Mouse (Mus musculus) forebrain, embryonic 11.5 days (tissue): Measurements from ENCODE around the gene BC025920. TPM values are rescaled to one million over a fixed set of nuclear protein-coding genes. Genes with fewer than 3 reads are reported as not detected.
A peak's percentile ranks its signal among the peaks of the same experiment; 100 is the strongest.

ENCODE experiments used
- ATAC-seq: fragments of 200-750 bp; cut with Nextera tagmentation; replicated peaks from 2 replicates; pipeline ENCODE4 v1.8.0; 2017; ENCODE audit warnings: moderate TSS enrichment; ENCODE audit not compliant: low FRiP score
- DNase-seq: peaks from one replicate; pipeline ENCODE4 v3.0.0-alpha.2; 2017; ENCODE audit warnings: low spot score
- H3K27ac ChIP-seq: fragments of 300-500 bp; sonication (generic); 2 replicates; pipeline ENCODE4 v1.5.1; 2014; ENCODE audit warnings: low read depth, low read length
- H3K27me3 ChIP-seq: fragments of 300-500 bp; sonication (generic); 2 replicates; pipeline ENCODE4 v1.6.1; 2014; ENCODE audit warnings: mild to moderate bottlenecking, low read length, mixed read lengths; ENCODE audit not compliant: control insufficient read depth, insufficient read depth
- H3K36me3 ChIP-seq: fragments of 300-500 bp; sonication (generic); 2 replicates; pipeline ENCODE4 v1.6.1; 2014; ENCODE audit warnings: mild to moderate bottlenecking, low read length, moderate library complexity, mixed read lengths; ENCODE audit not compliant: control insufficient read depth, insufficient read depth
- H3K4me1 ChIP-seq: fragments of 300-500 bp; sonication (generic); replicated peaks from 2 replicates; pipeline ENCODE4 v1.6.1; 2014; ENCODE audit warnings: low read length, mixed read lengths; ENCODE audit not compliant: control insufficient read depth, insufficient read depth
- H3K4me2 ChIP-seq: fragments of 300-500 bp; sonication (generic); 2 replicates; pipeline ENCODE4 v1.6.1; 2014; ENCODE audit warnings: low read depth, mild to moderate bottlenecking, low read length, moderate library complexity, mixed read lengths; ENCODE audit not compliant: severe bottlenecking
- H3K4me3 ChIP-seq: fragments of 300-500 bp; sonication (generic); 2 replicates; pipeline ENCODE4 v1.5.1; 2014; ENCODE audit warnings: low read depth, low read length
- H3K9ac ChIP-seq: fragments of 300-500 bp; sonication (generic); 2 replicates; pipeline ENCODE4 v1.6.1; 2014; ENCODE audit warnings: low read length
- H3K9me3 ChIP-seq: fragments of 300-500 bp; sonication (generic); 2 replicates; pipeline ENCODE4 v1.6.1; 2016; ENCODE audit warnings: low read length, mixed read lengths; ENCODE audit not compliant: control insufficient read depth
- WGBS: fragments of 180-500 bp; shearing (Covaris S2); extraction: QIAGEN DNeasy Blood & Tissue Kit; methylation state at CpG from one replicate; pipeline ENCODE4 v1.1.7; 2014; 5-methylcytosine and 5-hydroxymethylcytosine counted together
- polyA plus RNA-seq: library from polyadenylated mRNA; unstranded; fragments of >200 nt; fragmentation: Nextera tagmentation; extraction: Ambion mirVana; gene quantifications from 2 replicates; pipeline ENCODE4 v1.2.1, GENCODE M21; 2014

Gene BC025920
- polyA plus RNA-seq, 1 experiment from 2014 or later, result 1.6 TPM

GRCm38 (mm10) chr10:81623441-81623840, 17.4 kb downstream of the BC025920 start:
- WGBS, result 60% methylated on average over 8 of the region's 8 CpGs
- H3K4me1 ChIP-seq, result peaks cover 8% of the 10 kb centered on the region
- no peaks in the 10 kb centered on the region for H3K27me3 ChIP-seq
- H3K36me3 ChIP-seq, result no peaks in the 10 kb centered on the region; the same call in 1 of the 2 replicates
- H3K9me3 ChIP-seq, result no peaks in the 10 kb centered on the region
- DNase-seq, result no peak
- no peak overlapping the region for H3K9ac ChIP-seq
- no peak overlapping the region for H3K4me3 ChIP-seq
- H3K27ac ChIP-seq, result no peak overlapping the region
- no peak for ATAC-seq
- no peak overlapping the region for H3K4me2 ChIP-seq

GRCm38 (mm10) chr10:81626101-81626993, 20.3 kb downstream of the BC025920 start:
- Histone ChIP-seq H3K4me3 (peak overlapping the region; percentile 71), H3K36me3 (no peaks in the 10 kb centered on the region; the same call in 1 of the 2 replicates), H3K4me1 (peaks cover 8% of the 10 kb centered on the region), H3K4me2 (peak overlapping the region; percentile 80), H3K9me3 (no peaks in the 10 kb centered on the region), H3K27me3 (no peaks in the 10 kb centered on the region), H3K9ac (peak overlapping the region; percentile 85), H3K27ac (peak overlapping the region; percentile 82; the same call in 1 of the 2 replicates)
- 93% methylated on average over 22 of the region's 22 CpGs for WGBS
- no peak for DNase-seq
- ATAC-seq, result peak; percentile 1; the same call in 1 of the 2 replicates

- no peaks in the 10 kb centered on the region for H3K9me3 ChIP-seq
- ATAC-seq (peak; percentile 91), DNase-seq (peak; percentile 94)
- peak within 1 kb of the TSS; percentile 85 for H3K9ac ChIP-seq
- H3K27ac ChIP-seq, result peak within 1 kb of the TSS; percentile 82
- peaks cover 8% of the 10 kb centered on the region for H3K4me1 ChIP-seq
- H3K27me3 ChIP-seq, result no peaks in the 10 kb centered on the region
- H3K4me3 ChIP-seq, result peak within 1 kb of the TSS; percentile 71
- WGBS, result 5% methylated on average over 40 of the region's 40 CpGs
- peak within 1 kb of the TSS; percentile 80 for H3K4me2 ChIP-seq
- H3K36me3 ChIP-seq, result no peaks in the 10 kb centered on the region; the same call in 1 of the 2 replicates
Observed at GRCm38 (mm10) chr10:81626994-81627835, 21.1 kb downstream of the BC025920 start, which contains the start of gene Sirt6. TSS of gene Sirt6 (minus strand) at chr10:81627797.

- WGBS, result 68% methylated on average over 7 of the region's 7 CpGs
- H3K36me3 ChIP-seq, result no peaks in the 10 kb centered on the region; the same call in 1 of the 2 replicates
- ATAC-seq (peak; percentile 47), DNase-seq (no peak)
- peak overlapping the region; percentile 80 for H3K4me2 ChIP-seq
- peak overlapping the region; percentile 82 for H3K27ac ChIP-seq
- peak overlapping the region; percentile 85 for H3K9ac ChIP-seq
- H3K9me3 ChIP-seq, result no peaks in the 10 kb centered on the region
- no peaks in the 10 kb centered on the region for H3K27me3 ChIP-seq
- peak overlapping the region; percentile 71 for H3K4me3 ChIP-seq
- peaks cover 8% of the 10 kb centered on the region for H3K4me1 ChIP-seq
Observed at GRCm38 (mm10) chr10:81627836-81628220, 21.8 kb downstream of the BC025920 start.

GRCm38 (mm10) chr10:81628390-81628789, 22.3 kb downstream of the BC025920 start, which contains the start of gene Ankrd24:
TSS of gene Ankrd24 (plus strand) at chr10:81628540.
- H3K4me2 ChIP-seq, result peak within 1 kb of the TSS; percentile 80
- WGBS, result 83% methylated on average over 16 of the region's 16 CpGs
- peak within 1 kb of the TSS; percentile 85 for H3K9ac ChIP-seq
- H3K4me1 ChIP-seq, result peaks cover 8% of the 10 kb centered on the region
- no peak for ATAC-seq
- no peaks in the 10 kb centered on the region for H3K9me3 ChIP-seq
- H3K36me3 ChIP-seq, result no peaks in the 10 kb centered on the region; the same call in 1 of the 2 replicates
- H3K27ac ChIP-seq, result peak within 1 kb of the TSS; percentile 82
- DNase-seq, result no peak
- H3K27me3 ChIP-seq, result no peaks in the 10 kb centered on the region
- H3K4me3 ChIP-seq, result peak within 1 kb of the TSS; percentile 71

GRCm38 (mm10) chr10:81633253-81634099, 27.4 kb downstream of the BC025920 start:
- H3K27me3 ChIP-seq, result no peaks in the 10 kb centered on the region
- H3K36me3 ChIP-seq, result no peaks in the 10 kb centered on the region
- peaks cover 4% of the 10 kb centered on the region for H3K4me1 ChIP-seq
- no peaks in the 10 kb centered on the region for H3K9me3 ChIP-seq
- H3K4me3 ChIP-seq, result peak overlapping the region; percentile 38
- H3K4me2 ChIP-seq, result peak overlapping the region; percentile 71
- 4% methylated on average over 37 of the region's 37 CpGs for WGBS
- no peak overlapping the region for H3K27ac ChIP-seq
- ATAC-seq (peak; percentile 92), DNase-seq (peak; percentile 92)
- H3K9ac ChIP-seq, result peak overlapping the region; percentile 58

GRCm38 (mm10) chr10:81636338-81636737, 30.3 kb downstream of the BC025920 start:
- Histone ChIP-seq H3K27ac (no peak overlapping the region), H3K9me3 (no peaks in the 10 kb centered on the region), H3K27me3 (no peaks in the 10 kb centered on the region), H3K4me3 (no peak overlapping the region), H3K4me2 (no peak overlapping the region), H3K36me3 (no peaks in the 10 kb centered on the region), H3K9ac (no peak overlapping the region), H3K4me1 (peaks cover 4% of the 10 kb centered on the region; the same call in 1 of the 2 replicates)
- DNase-seq (peak; percentile 49), ATAC-seq (no peak)
- 20% methylated on average over 8 of the region's 8 CpGs for WGBS
